Comparison of ENCODE assay signal across 32 mouse cellular contexts in the genomic region with DNA sequence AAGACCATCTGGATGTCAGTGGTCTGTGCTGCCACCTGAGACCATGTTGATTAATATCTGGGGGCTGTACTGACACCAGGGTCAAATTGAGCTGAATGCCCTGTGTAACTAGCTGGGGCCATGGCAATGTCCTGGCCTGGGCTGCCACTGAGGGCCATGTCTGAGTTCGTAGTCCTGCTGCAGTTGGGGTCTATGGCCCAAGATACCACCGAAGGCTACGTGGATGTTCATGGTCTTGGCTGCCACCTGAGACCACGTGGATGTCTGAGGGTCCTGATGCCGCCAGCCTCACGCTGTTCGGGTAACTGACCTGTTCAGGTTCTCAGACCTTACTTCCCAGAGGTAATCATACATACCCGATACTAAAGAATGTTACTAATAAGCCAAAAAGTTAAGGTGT.
"Had no signal": no experiment of that assay in that cellular context is flagged by ENCODE, and none has a peak within 500 bp of the region (broad histone marks: within the 10 kb centered on the region; RNA-seq: fewer than 3 reads in every experiment).

No protein-coding gene starts in this region.

- DNase-seq: left cerebral cortex, postnatal 4 days; liver; liver, embryonic 13.5 days; liver, postnatal 0 days; lung, adult 18-20 months; lung, adult 2 months; lung, embryonic 14.5 days; lung, postnatal 10 days; lung, postnatal 14 days; lung, postnatal 36 days; lung, postnatal 4 days; midbrain, embryonic 14.5 days had no signal

- ATAC-seq: liver, embryonic 12.5 days; liver, postnatal 0 days; lung, postnatal 0 days; midbrain, embryonic 13.5 days; midbrain, embryonic 15.5 days; midbrain, embryonic 16.5 days had no signal

- H3K4me2 ChIP-seq: limb, embryonic 12.5 days; limb, embryonic 13.5 days; limb, embryonic 15.5 days; liver, embryonic 11.5 days; liver, embryonic 12.5 days; liver, embryonic 13.5 days; liver, embryonic 15.5 days; lung, embryonic 14.5 days; lung, embryonic 15.5 days; midbrain, embryonic 11.5 days; midbrain, embryonic 12.5 days; midbrain, embryonic 13.5 days; midbrain, embryonic 15.5 days; neural tube, embryonic 12.5 days had no signal

- H3K4me3 ChIP-seq: left cerebral cortex, adult 2 months; limb, embryonic 10.5 days; limb, embryonic 12.5 days; limb, embryonic 13.5 days; limb, embryonic 15.5 days; liver, embryonic 12.5 days; liver, embryonic 13.5 days; liver, embryonic 15.5 days; lung, embryonic 15.5 days; midbrain, embryonic 10.5 days; midbrain, embryonic 12.5 days; midbrain, embryonic 13.5 days; midbrain, embryonic 15.5 days; myocyte; neural tube, embryonic 12.5 days had no signal

- H3K4me1 ChIP-seq: limb, embryonic 10.5 days; limb, embryonic 12.5 days; limb, embryonic 13.5 days; limb, embryonic 15.5 days; liver, embryonic 12.5 days; liver, embryonic 13.5 days; liver, embryonic 15.5 days; lung, embryonic 15.5 days; midbrain, embryonic 12.5 days; midbrain, embryonic 13.5 days; neural tube, embryonic 12.5 days had no signal

- H3K27ac ChIP-seq: left cerebral cortex, adult 2 months; limb, embryonic 10.5 days; limb, embryonic 12.5 days; limb, embryonic 13.5 days; limb, embryonic 15.5 days; liver, embryonic 12.5 days; liver, embryonic 13.5 days; liver, embryonic 14.5 days; liver, embryonic 15.5 days; lung, embryonic 15.5 days; macrophage; midbrain, embryonic 10.5 days; midbrain, embryonic 12.5 days; midbrain, embryonic 13.5 days; midbrain, embryonic 15.5 days; neural tube, embryonic 12.5 days had no signal

- H3K27me3 ChIP-seq: limb, embryonic 12.5 days; limb, embryonic 13.5 days; limb, embryonic 15.5 days; liver, embryonic 12.5 days; liver, embryonic 13.5 days; liver, embryonic 15.5 days; lung, embryonic 15.5 days; midbrain, embryonic 12.5 days; midbrain, embryonic 13.5 days; midbrain, embryonic 15.5 days; neural tube, embryonic 12.5 days had no signal

- H3K9ac ChIP-seq: limb, embryonic 12.5 days; limb, embryonic 13.5 days; limb, embryonic 15.5 days; liver, embryonic 12.5 days; liver, embryonic 13.5 days; liver, embryonic 14.5 days; liver, embryonic 15.5 days; liver, postnatal 0 days; lung, embryonic 14.5 days; lung, embryonic 15.5 days; midbrain, embryonic 12.5 days; midbrain, embryonic 13.5 days; midbrain, embryonic 15.5 days; neural tube, embryonic 12.5 days had no signal

- H3K9me3 ChIP-seq: limb, embryonic 10.5 days; limb, embryonic 13.5 days; limb, embryonic 15.5 days; liver, embryonic 12.5 days; liver, embryonic 13.5 days; liver, embryonic 15.5 days; lung, embryonic 15.5 days; midbrain, embryonic 10.5 days; midbrain, embryonic 12.5 days; midbrain, embryonic 13.5 days; midbrain, embryonic 15.5 days had no signal

- H3K36me3 ChIP-seq: limb, embryonic 10.5 days; limb, embryonic 12.5 days; limb, embryonic 13.5 days; limb, embryonic 15.5 days; liver, embryonic 12.5 days; liver, embryonic 13.5 days; liver, embryonic 15.5 days; lung, embryonic 15.5 days; midbrain, embryonic 10.5 days; midbrain, embryonic 12.5 days; midbrain, embryonic 13.5 days; midbrain, embryonic 15.5 days; neural tube, embryonic 12.5 days had no signal
